Mouse (Mus musculus): Measurements from ENCODE around the gene Olfr149. TPM values are rescaled to one million over a fixed set of nuclear protein-coding genes. Genes with fewer than 3 reads are reported as not detected.

The Olfr149 gene
- polyA plus RNA-seq (2015; fragmentation: Illumina TruSeq; extraction: RNeasy Lipid Tissue Mini Kit (QIAGEN cat#74804); ENCODE audit: insufficient read depth, low replicate concordance), result not detected

GRCm38 (mm10) chr9:39707017-39707416 is at the start of gene Olfr149:
TSS of gene Olfr149 (minus strand) at chr9:39707117.

GRCm38 (mm10) chr9:39745949-39746348 is 39.0 kb upstream of the Olfr149 start, which contains the start of gene Olfr967:
TSS of gene Olfr967 (plus strand) at chr9:39746249.

GRCm38 (mm10) chr9:39730678-39731077 is 23.8 kb upstream of the Olfr149 start, which contains the start of gene Olfr150:
TSS of gene Olfr150 (plus strand) at chr9:39730978.

GRCm38 (mm10) chr9:39711053-39711452 is 4.1 kb upstream of the Olfr149 start, which contains the start of gene Olfr965:
TSS of gene Olfr965 (plus strand) at chr9:39711353.

GRCm38 (mm10) chr9:39666905-39667304 is 40.0 kb downstream of the Olfr149 start, which contains the start of gene Olfr963:
TSS of gene Olfr963 (plus strand) at chr9:39667205.

Other genes with a start within 250 kb of the Olfr149 start
- not detected for gene Olfr955, start 235.2 kb downstream of the Olfr149 start, polyA plus RNA-seq (2015; fragmentation: Illumina TruSeq; extraction: RNeasy Lipid Tissue Mini Kit (QIAGEN cat#74804); ENCODE audit: insufficient read depth, low replicate concordance)
- not detected for gene Olfr44, start 213.1 kb downstream of the Olfr149 start, polyA plus RNA-seq (2015; fragmentation: Illumina TruSeq; extraction: RNeasy Lipid Tissue Mini Kit (QIAGEN cat#74804); ENCODE audit: insufficient read depth, low replicate concordance)
- not detected for gene Olfr957, start 191.3 kb downstream of the Olfr149 start, polyA plus RNA-seq (2015; fragmentation: Illumina TruSeq; extraction: RNeasy Lipid Tissue Mini Kit (QIAGEN cat#74804); ENCODE audit: insufficient read depth, low replicate concordance)
- not detected for gene Olfr958, start 153.1 kb downstream of the Olfr149 start, polyA plus RNA-seq (2015; fragmentation: Illumina TruSeq; extraction: RNeasy Lipid Tissue Mini Kit (QIAGEN cat#74804); ENCODE audit: insufficient read depth, low replicate concordance)
- gene Olfr959, start 131.5 kb downstream of the Olfr149 start, polyA plus RNA-seq (2015; fragmentation: Illumina TruSeq; extraction: RNeasy Lipid Tissue Mini Kit (QIAGEN cat#74804); ENCODE audit: insufficient read depth, low replicate concordance), result not detected
- gene AW551984, start 102.7 kb downstream of the Olfr149 start, polyA plus RNA-seq (2015; fragmentation: Illumina TruSeq; extraction: RNeasy Lipid Tissue Mini Kit (QIAGEN cat#74804); ENCODE audit: insufficient read depth, low replicate concordance), result 0.11 TPM
- gene Olfr148, start 96.5 kb downstream of the Olfr149 start, polyA plus RNA-seq (2015; fragmentation: Illumina TruSeq; extraction: RNeasy Lipid Tissue Mini Kit (QIAGEN cat#74804); ENCODE audit: insufficient read depth, low replicate concordance), result not detected
- gene Olfr960, start 85.7 kb downstream of the Olfr149 start, polyA plus RNA-seq (2015; fragmentation: Illumina TruSeq; extraction: RNeasy Lipid Tissue Mini Kit (QIAGEN cat#74804); ENCODE audit: insufficient read depth, low replicate concordance), result not detected
- gene Olfr961, start 62.0 kb downstream of the Olfr149 start, polyA plus RNA-seq (2015; fragmentation: Illumina TruSeq; extraction: RNeasy Lipid Tissue Mini Kit (QIAGEN cat#74804); ENCODE audit: insufficient read depth, low replicate concordance), result not detected
- gene Olfr963, start 39.9 kb downstream of the Olfr149 start, polyA plus RNA-seq (2015; fragmentation: Illumina TruSeq; extraction: RNeasy Lipid Tissue Mini Kit (QIAGEN cat#74804); ENCODE audit: insufficient read depth, low replicate concordance), result not detected
- not detected for gene Olfr965, start 4.2 kb upstream of the Olfr149 start, polyA plus RNA-seq (2015; fragmentation: Illumina TruSeq; extraction: RNeasy Lipid Tissue Mini Kit (QIAGEN cat#74804); ENCODE audit: insufficient read depth, low replicate concordance)
- gene Olfr150, start 23.9 kb upstream of the Olfr149 start, polyA plus RNA-seq (2015; fragmentation: Illumina TruSeq; extraction: RNeasy Lipid Tissue Mini Kit (QIAGEN cat#74804); ENCODE audit: insufficient read depth, low replicate concordance), result not detected
- gene Olfr967, start 39.1 kb upstream of the Olfr149 start, polyA plus RNA-seq (2015; fragmentation: Illumina TruSeq; extraction: RNeasy Lipid Tissue Mini Kit (QIAGEN cat#74804); ENCODE audit: insufficient read depth, low replicate concordance), result not detected
- not detected for gene Olfr968, start 76.1 kb upstream of the Olfr149 start, polyA plus RNA-seq (2015; fragmentation: Illumina TruSeq; extraction: RNeasy Lipid Tissue Mini Kit (QIAGEN cat#74804); ENCODE audit: insufficient read depth, low replicate concordance)
- not detected for gene Olfr969, start 83.8 kb upstream of the Olfr149 start, polyA plus RNA-seq (2015; fragmentation: Illumina TruSeq; extraction: RNeasy Lipid Tissue Mini Kit (QIAGEN cat#74804); ENCODE audit: insufficient read depth, low replicate concordance)
- not detected for gene Olfr970, start 101.7 kb upstream of the Olfr149 start, polyA plus RNA-seq (2015; fragmentation: Illumina TruSeq; extraction: RNeasy Lipid Tissue Mini Kit (QIAGEN cat#74804); ENCODE audit: insufficient read depth, low replicate concordance)
- gene Olfr971, start 129.8 kb upstream of the Olfr149 start, polyA plus RNA-seq (2015; fragmentation: Illumina TruSeq; extraction: RNeasy Lipid Tissue Mini Kit (QIAGEN cat#74804); ENCODE audit: insufficient read depth, low replicate concordance), result not detected
- not detected for gene Olfr972, start 159.3 kb upstream of the Olfr149 start, polyA plus RNA-seq (2015; fragmentation: Illumina TruSeq; extraction: RNeasy Lipid Tissue Mini Kit (QIAGEN cat#74804); ENCODE audit: insufficient read depth, low replicate concordance)
- gene Olfr229, start 200.2 kb upstream of the Olfr149 start, polyA plus RNA-seq (2015; fragmentation: Illumina TruSeq; extraction: RNeasy Lipid Tissue Mini Kit (QIAGEN cat#74804); ENCODE audit: insufficient read depth, low replicate concordance), result not detected
- gene Olfr974, start 230.4 kb upstream of the Olfr149 start, polyA plus RNA-seq (2015; fragmentation: Illumina TruSeq; extraction: RNeasy Lipid Tissue Mini Kit (QIAGEN cat#74804); ENCODE audit: insufficient read depth, low replicate concordance), result not detected
- not detected for gene Olfr975, start 244.9 kb upstream of the Olfr149 start, polyA plus RNA-seq (2015; fragmentation: Illumina TruSeq; extraction: RNeasy Lipid Tissue Mini Kit (QIAGEN cat#74804); ENCODE audit: insufficient read depth, low replicate concordance)

Data from spleen, adult 10 weeks (tissue).